Mouse (Mus musculus): ENCODE measurements at regions not wholly inside any gene's neighbourhood (a gene's known extent, or its start where the extent isn't known, plus 50 kb on each side); places are given as distances from the start of the nearest gene placed in this dataset.

DNA sequence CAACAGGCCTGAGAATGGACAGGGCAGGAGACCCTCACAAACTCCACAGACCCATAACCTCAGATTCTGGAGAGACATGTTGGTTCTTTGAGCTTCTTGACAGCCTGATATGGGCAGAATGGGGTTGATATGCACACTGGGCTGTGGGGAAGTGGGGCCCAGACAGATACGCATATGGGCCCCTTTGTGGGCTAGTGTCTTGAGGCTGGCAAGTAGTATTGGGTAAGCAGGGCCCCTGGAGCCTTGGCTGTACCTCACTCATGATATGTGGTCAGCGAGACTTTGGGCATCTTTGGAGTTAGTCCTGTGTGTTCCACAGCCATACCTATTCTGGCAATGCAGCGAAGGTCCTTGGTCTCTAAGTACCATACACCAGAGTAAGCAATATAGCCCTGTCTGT lies 119.3 kb downstream of the 1810010D01Rik start:
- TF ChIP-seq POLR2A (IDR thresholded peaks at IDR 0.05; ENCODE audit: borderline replicate concordance, extremely low read depth, insufficient read depth, insufficient read length, poor library complexity, severe bottlenecking), result no peak
- TF ChIP-seq CTCF (IDR thresholded peaks at IDR 0.05; ENCODE audit: borderline replicate concordance, extremely low read depth, insufficient read depth, insufficient read length), result no peak
